Mouse (Mus musculus) small intestine, adult 2 months (tissue): ENCODE data around the gene Mchr1.

Source experiments
- CTCF ChIP-seq: fragments of 200-500 bp; IDR thresholded peaks from 2 replicates; pipeline ENCODE4 v1.5.1; 2012; ENCODE audit warnings: low read depth, mild to moderate bottlenecking, control low read depth, inconsistent platforms, low read length, moderate library complexity, mixed read lengths; ENCODE audit not compliant: insufficient replicate concordance, insufficient read length; ENCODE audit errors: extremely low read depth
- POLR2A ChIP-seq: fragments of 200-500 bp; IDR thresholded peaks from 2 replicates; pipeline ENCODE4 v1.6.1; 2012; ENCODE audit warnings: low read depth, mild to moderate bottlenecking, control low read depth, inconsistent platforms, low read length, moderate library complexity

GRCm38 (mm10) chr15:81197197-81197596, 38.1 kb upstream of the Mchr1 start:
- TF ChIP-seq POLR2A (no peak), CTCF (no peak)
